In genomic region chr2:166080967-166081750, GRCm38 (mm10) we compare ENCODE assay signal across 8 mouse cellular contexts.
A peak's percentile ranks its signal among the peaks of the same experiment; 100 is the strongest.
DNase-seq lines count a peak whose midpoint lies in the region; ATAC-seq and TF ChIP-seq lines count a peak whose summit lies in the region.

No protein-coding gene starts in this region.

- peak overlapping the region; percentile 44 for H3K4me2 ChIP-seq in liver, embryonic 13.5 days
- no peak overlapping the region for H3K4me2 ChIP-seq in hindbrain, embryonic 12.5 days (replicated peaks)
- H3K4me2 ChIP-seq in midbrain, embryonic 16.5 days (ENCODE audit: low read length) = no peak overlapping the region

- H3K9ac ChIP-seq in ES-Bruce4 (ENCODE audit: low read depth, poor library complexity, severe bottlenecking) = 0 out of 2 replicates have a peak overlapping the region, but pooled peaks have one; percentile 20
- H3K9ac ChIP-seq in liver, embryonic 13.5 days = no peak overlapping the region
- no peak overlapping the region for H3K9ac ChIP-seq in hindbrain, embryonic 12.5 days
- H3K9ac ChIP-seq in midbrain, embryonic 16.5 days (ENCODE audit: low read depth, low read length) = no peak overlapping the region

- H3K4me3 ChIP-seq in ES-Bruce4 (ENCODE audit: low read depth, low read length) = no peak overlapping the region
- no peak overlapping the region for H3K4me3 ChIP-seq in liver, embryonic 13.5 days (replicated peaks)
- no peak overlapping the region for H3K4me3 ChIP-seq in hindbrain, embryonic 12.5 days
- H3K4me3 ChIP-seq in midbrain, embryonic 16.5 days (ENCODE audit: low read depth, low read length) = no peak overlapping the region

- no peak for TF ChIP-seq POLR2A in ES-Bruce4 (IDR thresholded peaks at IDR 0.05; ENCODE audit: insufficient read depth, low read length)

- WGBS in liver, embryonic 13.5 days (ENCODE audit: insufficient replicate concordance) = 75% methylated on average over 21 of the region's 21 CpGs
- 88% methylated on average over 21 of the region's 21 CpGs for WGBS in hindbrain, embryonic 12.5 days
- WGBS in midbrain, embryonic 16.5 days = 84% methylated on average over 21 of the region's 21 CpGs

- DNase-seq in brain, adult 2 months (ENCODE audit: low read depth, low spot score) = peak; percentile 33
- peak; percentile 71 for DNase-seq in heart, postnatal 25 days (ENCODE audit: low spot score)
- DNase-seq in liver, embryonic 13.5 days = no peak
- DNase-seq in left cerebral cortex, adult 8-10 months (ENCODE audit: low spot score in 2 of 2) = no peak
- DNase-seq in layer of hippocampus, adult 9-10 months (ENCODE audit: low spot score) = no peak

- H3K27ac ChIP-seq in ES-Bruce4 (ENCODE audit: insufficient read depth, low read length) = no peak overlapping the region
- H3K27ac ChIP-seq in liver, embryonic 13.5 days = no peak overlapping the region
- no peak overlapping the region for H3K27ac ChIP-seq in hindbrain, embryonic 12.5 days
- H3K27ac ChIP-seq in midbrain, embryonic 16.5 days (ENCODE audit: low read length) = no peak overlapping the region

- H3K9me3 ChIP-seq in ES-Bruce4 (replicated peaks; ENCODE audit: control insufficient read depth, insufficient read depth, low read length, poor library complexity, severe bottlenecking) = no peaks in the 10 kb centered on the region
- no peaks in the 10 kb centered on the region for H3K9me3 ChIP-seq in liver, embryonic 13.5 days (replicated peaks)
- H3K9me3 ChIP-seq in hindbrain, embryonic 12.5 days (replicated peaks) = no peaks in the 10 kb centered on the region
- H3K9me3 ChIP-seq in midbrain, embryonic 16.5 days (replicated peaks; ENCODE audit: control insufficient read depth, low read length, poor library complexity, severe bottlenecking) = no peaks in the 10 kb centered on the region

- intact Hi-C loops in heart, postnatal 25 days (cut with DNase I) = loop anchor here (10.0 kb wide), 1 partner anchor 724 kb away; the partner anchor contains the start of gene Arfgef2

- 0 out of 2 replicates have a peak, but pooled peaks have one; percentile 6 for ATAC-seq in liver, embryonic 13.5 days (ENCODE audit: low read depth)
- ATAC-seq in hindbrain, embryonic 12.5 days (ENCODE audit: low FRiP score) = no peak
- no peak for ATAC-seq in midbrain, embryonic 16.5 days

- TF ChIP-seq EP300 in ES-Bruce4 (IDR thresholded peaks at IDR 0.05; ENCODE audit: insufficient read depth, low read depth, low read length) = no peak

- H3K27me3 ChIP-seq in ES-Bruce4 (ENCODE audit: control insufficient read depth, insufficient read depth, low read length, poor library complexity, severe bottlenecking) = no peaks in the 10 kb centered on the region
- no peaks in the 10 kb centered on the region for H3K27me3 ChIP-seq in liver, embryonic 13.5 days
- no peaks in the 10 kb centered on the region for H3K27me3 ChIP-seq in hindbrain, embryonic 12.5 days
- no peaks in the 10 kb centered on the region for H3K27me3 ChIP-seq in midbrain, embryonic 16.5 days (ENCODE audit: control insufficient read depth, insufficient read depth, low read depth, low read length)

- H3K36me3 ChIP-seq in ES-Bruce4 (ENCODE audit: control insufficient read depth, insufficient read depth, low read length, poor library complexity, severe bottlenecking) = peaks cover 11% of the 10 kb centered on the region
- H3K36me3 ChIP-seq in liver, embryonic 13.5 days = no peaks in the 10 kb centered on the region
- H3K36me3 ChIP-seq in hindbrain, embryonic 12.5 days = peaks cover 59% of the 10 kb centered on the region
- 0 out of 2 replicates have a peak, but pooled peaks cover 4% of the 10 kb centered on the region for H3K36me3 ChIP-seq in midbrain, embryonic 16.5 days (ENCODE audit: control insufficient read depth, insufficient read depth, low read length)

- H3K4me1 ChIP-seq in ES-Bruce4 (ENCODE audit: control insufficient read depth, insufficient read depth, low read length) = no peaks in the 10 kb centered on the region
- peaks cover 23% of the 10 kb centered on the region for H3K4me1 ChIP-seq in liver, embryonic 13.5 days (replicated peaks)
- H3K4me1 ChIP-seq in hindbrain, embryonic 12.5 days = peaks cover 17% of the 10 kb centered on the region; the same call in 1 of the 2 replicates
- no peaks in the 10 kb centered on the region for H3K4me1 ChIP-seq in midbrain, embryonic 16.5 days (ENCODE audit: control insufficient read depth, insufficient read depth, low read length)

- TF ChIP-seq CTCF in ES-Bruce4 (IDR thresholded peaks at IDR 0.05; ENCODE audit: low read depth, low read length) = no peak

Comparison
In these comparisons a context has a peak if more than half of its experiments do, and no peak if none do; other contexts are left out.
1. DNase-seq: peak in brain, adult 2 months (single experiment) and heart, postnatal 25 days (single experiment); none in liver, embryonic 13.5 days (single experiment), left cerebral cortex, adult 8-10 months (0 of 2) and layer of hippocampus, adult 9-10 months (single experiment).